Mouse (Mus musculus) erythroblast, embryonic 14.5 days (primary cell): ENCODE measurements around the gene Gfod2.

Experiments used
- GATA1 ChIP-seq: IDR thresholded peaks from 2 replicates; pipeline ENCODE4 v1.6.1; 2012; ENCODE audit warnings: low read length, inconsistent platforms, mixed read lengths
- TAL1 ChIP-seq: IDR thresholded peaks from 3 replicates; pipeline ENCODE4 v1.6.1; 2012; ENCODE audit warnings: low read length, inconsistent platforms, mixed read lengths

GRCm38 (mm10) chr8:105725726-105726125 lies 32.7 kb downstream of the Gfod2 start:
- TF ChIP-seq TAL1 = no peak
- TF ChIP-seq GATA1 = no peak
